Mouse (Mus musculus): ENCODE measurements around the gene Galnt2.

Galnt2 gene

DNA sequence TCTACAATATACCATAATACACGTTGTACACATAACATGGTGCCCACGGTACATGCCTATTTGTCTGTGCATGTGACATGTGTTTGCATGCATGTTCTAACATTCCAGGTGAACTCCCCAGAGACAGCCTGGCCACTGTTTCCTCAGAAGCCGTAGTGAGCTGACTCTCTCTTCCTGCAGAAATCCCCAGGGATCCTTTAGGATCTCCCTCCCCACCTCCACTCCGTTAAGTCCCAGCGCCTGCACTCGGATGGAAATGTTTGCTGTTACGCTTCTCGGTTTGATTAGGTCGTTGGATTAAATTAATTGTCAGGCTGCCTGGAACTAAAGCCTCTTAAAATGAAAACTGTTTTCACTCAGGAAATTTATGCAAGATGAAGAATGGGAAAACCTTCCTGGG lies 31.9 kb downstream of the Galnt2 start:
- in situ Hi-C loops (cut with MboI; ENCODE audit: low pct_unique_long_range_greater_than_20kb in 1 of 2, low sequenced_read_pairs in 2 of 2, unreplicated experiment in 1 of 2), result no loop called here

DNA sequence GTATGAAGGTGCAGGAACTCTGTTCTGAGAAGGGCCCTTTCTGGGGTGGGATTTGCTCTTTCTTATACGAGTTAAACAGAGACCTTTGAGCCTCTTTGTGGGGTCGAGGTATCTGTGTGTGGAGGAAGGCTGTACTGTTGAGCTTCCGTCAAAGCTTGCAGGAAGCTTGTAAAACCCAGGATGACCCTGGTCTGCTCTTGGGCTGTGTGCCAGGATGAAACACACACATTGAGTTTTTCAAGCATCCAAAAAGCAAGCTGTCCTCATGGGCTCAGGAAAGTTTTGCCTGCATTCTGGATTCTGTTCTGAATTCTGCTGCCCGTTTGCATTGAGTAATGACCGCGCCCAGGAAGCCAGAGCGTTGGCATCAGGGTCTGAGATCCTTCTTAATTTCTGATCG lies 32.8 kb downstream of the Galnt2 start:
- in situ Hi-C loops (cut with MboI; ENCODE audit: low pct_unique_long_range_greater_than_20kb in 1 of 2, low sequenced_read_pairs in 2 of 2, unreplicated experiment in 1 of 2), result no loop called here

DNA sequence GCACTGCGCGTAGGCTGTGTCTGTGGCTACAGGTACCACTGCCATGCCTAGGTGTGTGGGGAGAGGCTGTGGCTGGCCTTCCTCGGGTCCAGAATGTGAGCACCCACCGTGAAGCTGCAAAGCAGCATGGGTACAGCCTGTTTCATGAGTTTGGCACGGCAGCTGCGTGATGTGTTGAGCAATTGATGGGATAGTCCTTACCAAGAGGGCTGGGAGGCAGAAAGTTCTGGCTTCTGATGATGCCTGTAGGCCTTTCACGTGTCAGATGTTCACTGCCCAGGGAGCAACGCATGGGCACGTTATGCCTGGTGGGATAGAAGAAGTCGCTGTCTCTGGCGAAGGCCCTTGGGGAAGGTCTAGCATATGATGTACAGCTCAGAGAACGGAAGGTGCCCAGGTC lies 33.5 kb downstream of the Galnt2 start:
- in situ Hi-C loops (cut with MboI; ENCODE audit: low pct_unique_long_range_greater_than_20kb in 1 of 2, low sequenced_read_pairs in 2 of 2, unreplicated experiment in 1 of 2), result no loop called here

DNA sequence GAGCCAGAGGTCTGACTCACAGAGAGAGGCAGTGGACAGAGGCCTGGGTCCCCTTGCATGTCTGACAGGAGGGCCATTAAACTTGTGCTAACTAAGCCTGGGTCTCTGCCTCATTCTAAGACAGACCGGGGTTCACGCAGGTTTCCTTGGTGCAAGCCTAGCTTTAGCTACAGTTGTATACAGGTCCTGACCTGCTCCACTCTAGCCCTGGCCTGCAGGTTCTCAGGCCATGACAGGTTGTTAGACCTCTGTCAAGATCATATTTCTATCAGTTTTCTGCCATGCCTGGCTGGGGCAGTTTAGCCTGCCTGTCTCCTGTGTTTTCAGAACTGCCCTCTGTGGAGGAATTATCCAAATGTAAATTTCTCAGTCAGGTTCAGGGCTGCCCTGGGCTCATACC lies 33.9 kb downstream of the Galnt2 start:
- in situ Hi-C loops (cut with MboI; ENCODE audit: low pct_unique_long_range_greater_than_20kb in 1 of 2, low sequenced_read_pairs in 2 of 2, unreplicated experiment in 1 of 2), result no loop called here

DNA sequence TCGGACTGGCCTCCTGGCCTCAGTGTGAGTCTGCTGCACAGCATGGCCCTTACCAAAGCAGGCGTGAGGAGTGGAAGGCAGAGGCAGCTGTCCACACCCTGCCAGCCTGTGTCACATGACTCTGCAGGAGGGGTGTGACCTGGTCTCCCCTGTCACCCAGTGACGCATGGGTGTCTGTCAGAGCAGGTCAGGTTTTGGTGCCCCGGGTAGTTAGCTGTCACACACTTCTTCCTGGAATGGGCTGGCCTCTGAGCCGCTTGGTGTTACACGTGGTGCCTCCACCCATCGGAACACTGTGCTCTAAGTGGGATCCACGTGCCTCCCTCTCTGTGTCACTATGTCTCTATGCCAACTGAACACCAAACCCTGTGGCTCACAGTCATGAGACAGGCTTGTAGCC lies 34.6 kb downstream of the Galnt2 start:
- in situ Hi-C loops (cut with MboI; ENCODE audit: low pct_unique_long_range_greater_than_20kb in 1 of 2, low sequenced_read_pairs in 2 of 2, unreplicated experiment in 1 of 2), result no loop called here

DNA sequence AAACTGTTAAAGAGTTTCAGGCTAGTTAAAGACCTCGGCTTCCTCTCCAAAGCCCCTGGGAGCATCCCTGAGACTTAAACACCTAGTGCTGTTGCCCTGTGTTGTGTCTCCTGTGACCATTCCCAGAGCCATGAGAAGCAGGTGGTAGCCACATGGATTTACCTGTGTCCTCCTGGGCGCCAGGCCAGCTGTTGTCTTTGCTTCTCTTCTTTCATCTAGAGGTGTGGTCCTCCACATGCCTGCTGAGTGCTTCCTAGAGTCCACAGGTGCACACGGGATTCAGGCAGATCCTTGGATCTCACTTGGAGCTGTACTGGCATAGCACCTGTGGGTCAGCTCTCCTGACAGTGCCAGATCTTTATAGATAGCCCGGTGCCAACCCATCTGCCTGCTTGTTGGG lies 36.0 kb downstream of the Galnt2 start:
- in situ Hi-C loops (cut with MboI; ENCODE audit: low pct_unique_long_range_greater_than_20kb in 1 of 2, low sequenced_read_pairs in 2 of 2, unreplicated experiment in 1 of 2), result no loop called here

DNA sequence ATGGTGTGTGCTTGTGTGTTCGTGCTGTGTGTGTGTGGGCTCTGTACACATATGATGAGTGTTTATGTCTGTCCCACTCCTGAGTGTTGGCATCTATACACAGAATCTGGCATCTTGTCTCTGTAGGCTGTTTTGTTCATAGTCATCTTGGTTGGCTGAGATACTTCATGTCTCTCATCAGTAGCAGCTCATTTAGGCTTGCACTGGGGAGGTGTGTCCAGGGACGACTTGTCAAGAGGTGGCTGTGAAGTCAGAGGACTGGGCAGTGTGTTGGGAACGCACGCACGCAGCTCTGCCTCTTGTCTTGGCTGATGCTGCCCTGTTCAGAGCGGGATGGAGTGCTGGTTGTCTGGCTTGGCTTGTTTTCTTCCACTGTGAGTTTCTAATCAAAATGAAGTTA lies 39.3 kb downstream of the Galnt2 start:
- in situ Hi-C loops (cut with MboI; ENCODE audit: low pct_unique_long_range_greater_than_20kb in 1 of 2, low sequenced_read_pairs in 2 of 2, unreplicated experiment in 1 of 2), result no loop called here

DNA sequence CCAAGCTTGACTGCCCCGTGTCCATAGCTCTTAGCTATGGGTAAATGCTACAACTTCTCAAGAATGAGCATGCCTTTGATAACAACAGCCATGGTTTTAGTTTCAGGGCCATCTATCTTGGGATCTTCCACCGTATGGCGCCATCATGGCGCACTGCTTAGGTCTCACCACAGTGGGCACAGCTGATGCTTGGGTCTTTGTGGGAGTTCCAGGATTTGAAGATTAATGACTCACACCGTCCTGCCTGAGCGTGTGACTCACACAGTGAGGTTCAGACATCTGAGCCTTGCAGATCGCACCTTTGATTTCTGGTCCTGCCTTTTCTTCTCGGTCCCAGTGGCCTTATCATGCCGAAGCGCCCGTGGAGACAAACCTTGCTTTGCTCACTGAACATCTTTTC lies 39.7 kb downstream of the Galnt2 start:
- in situ Hi-C loops (cut with MboI; ENCODE audit: low pct_unique_long_range_greater_than_20kb in 1 of 2, low sequenced_read_pairs in 2 of 2, unreplicated experiment in 1 of 2), result no loop called here

DNA sequence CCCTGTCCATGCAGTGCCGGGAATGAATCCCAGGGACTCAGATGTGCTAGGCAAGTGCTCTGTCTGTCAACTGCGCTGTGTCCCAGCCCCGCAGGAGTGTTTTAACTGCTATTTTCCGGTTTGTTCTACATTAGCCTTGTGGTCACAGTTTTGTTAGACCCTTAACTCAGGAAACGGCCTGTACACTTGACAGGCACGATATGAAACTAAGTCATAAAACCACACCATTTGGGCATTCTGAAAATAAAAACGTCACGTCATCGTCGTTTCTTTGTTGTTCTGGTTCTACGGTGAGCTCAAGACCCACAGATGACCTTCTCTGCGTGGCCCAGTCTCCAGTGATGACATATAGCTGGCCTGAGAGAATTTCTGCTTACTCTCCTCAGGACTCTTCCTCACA lies 40.3 kb downstream of the Galnt2 start:
- in situ Hi-C loops (cut with MboI; ENCODE audit: low pct_unique_long_range_greater_than_20kb in 1 of 2, low sequenced_read_pairs in 2 of 2, unreplicated experiment in 1 of 2), result no loop called here

DNA sequence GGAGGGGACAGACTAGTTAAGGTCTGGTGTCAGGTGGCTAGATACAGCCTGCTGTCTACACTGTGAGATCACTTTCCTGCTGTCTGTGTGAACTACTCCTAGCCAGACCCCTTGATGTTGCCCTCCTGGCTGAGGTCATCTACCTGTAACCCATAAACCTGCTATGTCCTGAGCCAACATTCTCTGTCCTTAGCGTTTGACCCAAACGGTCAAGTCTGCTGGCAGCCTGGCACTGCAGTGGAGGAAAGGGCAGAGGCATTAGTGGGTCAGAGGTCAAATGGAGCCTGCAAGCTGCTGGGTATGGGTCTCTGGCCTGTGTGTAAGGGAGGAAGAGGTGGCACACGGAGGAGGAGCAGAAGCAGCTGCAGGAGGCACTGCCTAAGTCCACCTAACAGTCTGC lies 41.6 kb downstream of the Galnt2 start:
- in situ Hi-C loops (cut with MboI; ENCODE audit: low pct_unique_long_range_greater_than_20kb in 1 of 2, low sequenced_read_pairs in 2 of 2, unreplicated experiment in 1 of 2), result no loop called here

DNA sequence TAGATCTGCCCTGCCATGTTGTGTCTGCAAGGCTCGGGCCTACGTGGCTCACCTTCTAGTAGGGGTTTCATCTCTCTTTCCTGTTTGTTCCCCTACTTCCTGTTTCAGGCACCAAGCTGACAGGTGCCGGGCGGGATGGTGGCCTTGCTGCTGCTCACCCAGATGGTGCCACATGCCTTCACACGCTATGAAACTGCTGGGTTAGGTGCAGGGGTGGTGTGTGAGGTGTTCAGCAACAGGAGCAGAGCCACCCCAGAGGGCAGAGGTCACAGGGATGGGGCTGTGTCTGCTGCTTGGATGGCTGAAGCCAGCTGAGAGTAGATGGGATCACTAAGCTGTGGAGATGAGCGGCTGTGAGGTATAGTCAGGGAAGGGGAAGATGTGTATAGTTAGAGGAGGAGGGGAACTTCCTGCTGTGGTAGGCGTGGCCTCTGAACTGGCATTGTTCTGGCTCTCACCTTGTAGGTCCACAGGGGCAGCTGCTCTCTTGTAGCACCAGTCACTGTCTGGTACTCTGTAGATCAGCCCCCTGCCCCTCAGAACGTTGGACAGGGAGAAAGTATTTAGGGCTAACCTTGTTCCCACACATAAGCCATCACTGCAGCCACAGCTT lies 42.5 kb downstream of the Galnt2 start:
- in situ Hi-C loops (cut with MboI; ENCODE audit: low pct_unique_long_range_greater_than_20kb in 1 of 2, low sequenced_read_pairs in 2 of 2, unreplicated experiment in 1 of 2), result no loop called here

DNA sequence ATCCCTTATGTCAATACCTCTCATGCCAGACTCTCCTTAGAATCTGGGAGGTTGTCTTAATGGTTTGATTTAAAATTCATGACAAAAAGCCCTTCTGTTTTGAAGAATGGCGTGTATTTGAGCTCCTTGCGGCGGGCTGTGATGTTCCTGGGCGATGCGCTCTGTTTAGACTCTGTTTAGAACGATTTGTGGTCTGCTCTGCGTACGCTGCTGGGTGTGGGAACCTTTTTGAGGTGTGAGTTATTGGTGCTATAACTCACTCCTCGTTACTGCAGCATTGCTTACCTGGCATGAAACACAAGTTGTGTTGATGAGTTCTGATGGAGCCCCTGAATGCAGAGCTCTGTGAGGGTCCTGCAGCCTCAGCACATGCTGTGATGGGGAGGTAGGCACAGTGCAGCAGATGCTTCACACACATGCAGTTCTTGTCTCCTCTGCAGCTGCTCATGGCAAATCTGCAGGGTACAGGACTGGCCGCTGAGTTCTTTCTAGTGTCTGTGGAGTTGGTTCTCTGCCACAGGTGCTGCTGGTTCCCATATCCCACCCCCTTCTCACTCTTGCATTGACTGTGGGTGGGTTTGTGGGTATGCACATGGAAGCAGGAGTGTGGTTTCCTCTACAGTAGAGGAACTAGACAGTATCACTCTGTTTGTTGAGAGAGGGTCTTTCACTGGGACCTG lies 43.4 kb downstream of the Galnt2 start:
- in situ Hi-C loops (cut with MboI; ENCODE audit: low pct_unique_long_range_greater_than_20kb in 1 of 2, low sequenced_read_pairs in 2 of 2, unreplicated experiment in 1 of 2), result no loop called here

DNA sequence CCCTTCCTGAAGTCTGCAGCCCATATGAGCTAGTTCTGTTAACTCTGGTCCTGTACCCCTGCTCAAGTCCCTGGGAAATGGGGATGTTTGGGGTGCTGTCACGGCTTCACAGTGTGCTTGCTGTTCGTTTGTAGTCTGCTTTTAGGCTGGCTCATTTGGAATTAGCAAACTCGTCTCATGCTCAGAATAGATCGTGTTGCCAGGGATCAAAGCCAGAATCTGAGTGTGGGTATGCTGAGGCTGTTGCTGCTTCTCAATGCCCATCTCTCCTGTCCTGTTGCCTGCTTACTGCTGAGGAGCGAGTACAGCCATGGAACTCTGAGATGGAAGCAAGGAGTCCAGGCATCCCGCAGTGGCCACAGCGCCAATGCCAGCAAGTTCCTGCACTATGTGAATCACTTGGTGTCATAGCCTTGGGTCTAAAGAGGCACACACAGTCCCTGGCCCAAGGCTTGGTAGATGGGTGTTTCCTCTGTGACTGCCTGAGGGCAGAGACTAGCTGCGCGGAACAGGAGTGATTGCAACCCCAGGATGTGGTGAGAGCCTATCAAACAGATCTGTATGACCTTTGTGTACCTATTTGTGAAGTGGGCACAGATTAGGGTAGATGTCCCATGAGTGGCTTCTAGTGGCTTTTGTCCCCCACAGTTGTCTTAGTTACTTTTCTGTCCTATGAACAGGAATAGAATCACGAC lies 44.3 kb downstream of the Galnt2 start:
- in situ Hi-C loops (cut with MboI; ENCODE audit: low pct_unique_long_range_greater_than_20kb in 1 of 2, low sequenced_read_pairs in 2 of 2, unreplicated experiment in 1 of 2), result no loop called here

DNA sequence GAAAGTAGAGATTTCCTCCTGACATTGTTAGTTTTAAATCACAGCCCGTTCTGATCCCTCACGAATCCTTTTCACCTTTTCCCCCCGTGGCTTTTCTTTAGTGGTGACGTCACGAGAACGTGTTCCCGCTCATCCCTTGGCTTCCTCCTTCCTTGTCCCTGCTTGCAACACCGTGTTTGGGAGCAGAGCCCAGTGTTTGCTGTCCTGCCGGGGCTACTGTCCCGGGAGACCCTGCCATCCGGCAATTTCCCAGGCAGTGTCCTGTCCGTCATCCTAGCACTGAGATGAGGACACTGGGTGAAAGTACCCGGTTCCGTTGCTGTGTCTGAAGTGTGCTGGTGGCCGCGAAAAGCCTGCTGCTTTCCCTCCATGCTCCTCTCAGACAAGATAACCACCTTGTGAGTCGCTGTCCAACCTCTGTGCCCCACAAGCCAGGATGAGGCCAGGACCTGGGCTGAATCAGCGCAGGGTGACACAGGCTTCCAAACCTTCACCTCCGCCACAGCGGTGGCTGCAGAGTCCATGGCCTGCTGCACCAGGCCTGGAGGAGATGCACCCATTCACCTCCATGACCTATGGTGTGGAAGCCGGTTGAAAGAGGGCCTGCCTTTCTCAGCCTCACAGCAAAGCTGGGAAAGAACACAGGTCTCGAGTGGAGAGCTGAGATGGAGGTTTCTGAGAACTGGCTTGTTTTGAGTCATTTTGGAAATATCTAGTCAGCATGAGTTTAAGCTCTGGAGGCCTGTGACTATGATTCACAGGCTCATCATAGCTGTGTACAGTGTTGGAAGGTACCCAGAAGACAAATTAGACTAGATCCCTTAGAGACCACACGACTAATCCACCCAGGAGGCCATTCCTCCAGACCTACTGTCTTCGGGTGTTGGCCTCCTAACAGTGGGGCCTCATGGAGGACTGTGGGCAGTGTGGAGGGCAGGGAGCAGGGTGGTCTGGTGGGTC lies 47.0 kb downstream of the Galnt2 start:
- in situ Hi-C loops (cut with MboI; ENCODE audit: low pct_unique_long_range_greater_than_20kb in 1 of 2, low sequenced_read_pairs in 2 of 2, unreplicated experiment in 1 of 2), result no loop called here

DNA sequence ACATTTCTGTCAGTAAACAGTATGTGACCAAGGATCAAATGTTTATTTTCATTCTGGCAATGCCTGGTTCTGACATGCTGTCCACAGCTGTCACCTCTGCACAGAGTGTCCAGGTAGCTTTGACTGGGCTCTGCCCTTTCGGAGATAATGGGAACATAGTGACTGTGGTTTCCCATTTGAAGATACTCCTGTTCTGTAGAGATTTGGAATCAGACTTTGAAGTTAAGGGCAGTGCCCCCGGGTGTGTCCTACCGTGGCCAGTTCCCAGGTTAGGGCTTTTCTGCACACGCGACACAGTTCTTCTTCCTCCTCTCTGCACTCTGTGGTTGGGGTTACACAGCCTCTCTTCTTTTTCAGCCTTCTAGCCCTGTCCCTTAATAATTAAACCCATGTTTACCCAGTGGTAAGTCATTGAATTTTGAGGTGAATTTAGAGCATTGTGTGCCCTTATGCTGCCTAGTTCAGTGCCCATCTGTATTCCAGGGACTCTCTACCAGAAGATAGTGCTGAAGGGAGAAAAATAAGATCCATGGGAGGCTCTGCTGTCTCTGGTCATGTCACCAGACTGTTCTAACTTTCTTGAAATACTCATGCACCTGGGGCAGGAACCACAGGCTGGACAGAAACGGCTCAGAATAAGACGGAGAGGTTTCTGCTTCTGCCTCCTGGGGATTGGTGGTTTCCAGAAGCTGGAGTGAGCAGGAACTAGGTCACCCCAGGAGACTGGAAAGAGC lies 47.9 kb downstream of the Galnt2 start:
- in situ Hi-C loops (cut with MboI; ENCODE audit: low pct_unique_long_range_greater_than_20kb in 1 of 2, low sequenced_read_pairs in 2 of 2, unreplicated experiment in 1 of 2), result no loop called here

DNA sequence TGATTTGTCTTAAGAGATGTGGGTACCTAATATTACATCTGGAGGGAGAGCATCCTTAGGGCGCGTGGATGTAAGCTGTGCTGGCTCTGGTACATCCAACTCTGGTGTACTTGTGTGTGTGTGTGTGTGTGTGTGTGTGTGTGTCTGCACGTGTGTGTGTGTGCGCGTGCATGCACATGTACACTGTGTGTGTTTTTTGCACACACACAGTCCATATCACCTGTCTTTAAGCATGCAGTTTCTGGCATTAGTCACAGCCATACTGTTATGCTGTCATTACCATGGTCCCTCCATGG lies 48.4 kb downstream of the Galnt2 start:
- in situ Hi-C loops (cut with MboI; ENCODE audit: low pct_unique_long_range_greater_than_20kb in 1 of 2, low sequenced_read_pairs in 2 of 2, unreplicated experiment in 1 of 2), result no loop called here

DNA sequence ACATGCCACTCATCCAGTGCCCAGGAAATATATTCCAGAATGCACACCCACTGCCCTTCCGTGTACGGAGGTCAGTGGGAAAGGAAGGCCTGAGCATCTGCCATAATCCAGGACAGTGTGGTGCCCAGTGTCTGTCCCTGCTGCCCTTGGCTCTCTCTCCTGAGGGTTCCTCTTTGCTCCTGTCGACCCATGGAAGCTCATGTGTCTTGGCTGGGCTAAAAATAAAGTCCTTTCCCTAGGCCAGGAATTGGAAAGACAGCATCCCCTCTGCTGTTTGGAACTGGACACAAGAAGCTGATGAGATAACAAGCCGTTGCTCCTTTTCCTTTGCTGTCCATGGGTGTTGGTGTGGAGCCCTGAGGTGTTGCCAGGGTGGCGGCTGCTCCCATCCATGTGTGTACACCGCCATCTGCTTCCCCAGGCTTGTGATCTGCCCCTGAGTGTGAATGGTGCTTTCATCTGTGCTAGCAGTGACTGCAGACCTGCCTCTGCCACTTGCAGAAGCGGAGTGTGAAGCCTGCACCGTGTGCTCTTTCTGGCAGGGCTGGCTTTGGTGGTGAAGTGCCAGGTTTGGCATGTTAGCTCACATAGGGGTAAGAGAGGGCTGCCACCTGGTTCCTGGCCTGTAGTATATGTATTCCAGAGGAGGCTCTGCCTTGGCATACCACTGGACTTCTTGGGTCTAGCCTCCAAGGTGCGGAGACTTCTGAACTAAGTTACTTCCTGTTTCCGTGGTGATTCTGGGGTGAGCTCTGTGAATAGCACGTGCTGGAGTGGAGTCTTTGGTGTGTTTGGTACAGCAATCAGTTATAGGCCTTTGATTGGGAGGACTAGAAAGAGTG lies 50.7 kb downstream of the Galnt2 start:
- in situ Hi-C loops (cut with MboI; ENCODE audit: low pct_unique_long_range_greater_than_20kb in 1 of 2, low sequenced_read_pairs in 2 of 2, unreplicated experiment in 1 of 2), result no loop called here

All from mouse embryonic stem cell (cell line).